Comparison of ENCODE assay signal across 8 mouse cellular contexts in the genomic region with DNA sequence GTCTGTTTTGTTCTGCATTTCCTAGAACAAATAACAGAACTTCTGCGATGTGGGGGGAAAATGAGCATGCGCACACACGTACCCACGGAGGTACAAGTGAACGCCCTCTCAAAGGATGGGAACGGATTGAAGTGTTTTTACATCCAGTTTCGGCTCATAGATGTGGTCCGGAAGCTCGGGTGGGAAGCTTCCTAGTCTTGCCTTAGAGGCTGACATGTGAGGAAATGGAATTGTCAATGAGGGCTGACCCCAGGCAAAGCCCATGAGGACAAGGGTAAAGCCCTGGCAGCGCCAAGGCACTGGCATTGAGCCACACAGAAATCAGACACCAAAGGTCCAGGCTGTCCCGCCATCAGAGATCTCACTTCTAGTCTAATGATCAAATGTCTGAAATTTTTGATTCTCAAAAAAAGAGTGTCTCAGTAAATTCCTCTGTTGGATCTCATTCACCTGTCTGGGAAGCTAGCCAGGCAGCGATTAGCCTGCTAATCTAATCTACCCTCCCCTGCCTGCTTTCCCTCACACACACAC.
DNase-seq lines count a peak whose midpoint lies in the region; ATAC-seq lines count a peak whose summit lies in the region.
"Had no signal": no experiment of that assay in that cellular context is flagged by ENCODE, and none has a peak within 500 bp of the region (broad histone marks: within the 10 kb centered on the region; RNA-seq: fewer than 3 reads in every experiment).

No protein-coding gene starts in this region.

- 24% methylated on average over 12 of the region's 12 CpGs for WGBS in forebrain, embryonic 12.5 days
- WGBS in hindbrain, embryonic 14.5 days, result 17% methylated on average over 12 of the region's 12 CpGs

- H3K27me3 ChIP-seq in forebrain, embryonic 12.5 days, result 0 out of 2 replicates have a peak, but pooled peaks cover 10% of the 10 kb centered on the region
- no peaks in the 10 kb centered on the region for H3K27me3 ChIP-seq in hindbrain, embryonic 14.5 days (ENCODE audit: control insufficient read depth, insufficient read depth, low read length)
- H3K27me3 ChIP-seq: heart, embryonic 15.5 days had no signal

- H3K9me3 ChIP-seq in forebrain, embryonic 12.5 days, result no peaks in the 10 kb centered on the region
- H3K9me3 ChIP-seq in hindbrain, embryonic 14.5 days (ENCODE audit: control insufficient read depth, low read length), result no peaks in the 10 kb centered on the region
- H3K9me3 ChIP-seq: heart, embryonic 15.5 days had no signal

- DNase-seq in ovary, adult 18-20 months (ENCODE audit: low spot score), result peak; percentile 5
- DNase-seq in ovary, postnatal 14 days (ENCODE audit: low spot score), result no peak
- peak; percentile 50 for DNase-seq in hindbrain, embryonic 14.5 days (ENCODE audit: low spot score)
- DNase-seq in left cerebral cortex, postnatal 36 days (ENCODE audit: low spot score in 2 of 2), result peak; percentile 22 to 34
- no peak for DNase-seq in thymus, adult 18-20 months
- DNase-seq in yolk sac, embryonic 10.5 days (ENCODE audit: low spot score), result no peak

- no peak overlapping the region for H3K9ac ChIP-seq in forebrain, embryonic 12.5 days
- H3K9ac ChIP-seq in hindbrain, embryonic 14.5 days, result 0 out of 2 replicates have a peak overlapping the region, but pooled peaks have one; percentile 42
- H3K9ac ChIP-seq: heart, embryonic 15.5 days had no signal

- peak overlapping the region; percentile 78 for H3K27ac ChIP-seq in forebrain, embryonic 12.5 days
- peak overlapping the region; percentile 71 for H3K27ac ChIP-seq in hindbrain, embryonic 14.5 days

- H3K36me3 ChIP-seq in forebrain, embryonic 12.5 days (replicated peaks), result no peaks in the 10 kb centered on the region
- no peaks in the 10 kb centered on the region for H3K36me3 ChIP-seq in hindbrain, embryonic 14.5 days (replicated peaks; ENCODE audit: control insufficient read depth, insufficient read depth)
- H3K36me3 ChIP-seq: heart, embryonic 15.5 days had no signal

- peak overlapping the region; percentile 40 for H3K4me2 ChIP-seq in forebrain, embryonic 12.5 days
- H3K4me2 ChIP-seq in hindbrain, embryonic 14.5 days (replicated peaks), result peak overlapping the region; percentile 47
- H3K4me2 ChIP-seq: heart, embryonic 15.5 days had no signal

- H3K4me3 ChIP-seq in forebrain, embryonic 12.5 days (replicated peaks), result 0 out of 2 replicates have a peak overlapping the region, but pooled peaks have one; percentile 1
- no peak overlapping the region for H3K4me3 ChIP-seq in hindbrain, embryonic 14.5 days (replicated peaks; ENCODE audit: low read length)
- H3K4me3 ChIP-seq: heart, embryonic 15.5 days had no signal

- ATAC-seq in forebrain, embryonic 12.5 days (ENCODE audit: low FRiP score), result peak; percentile 24
- peak; percentile 36 for ATAC-seq in hindbrain, embryonic 14.5 days (ENCODE audit: low FRiP score)

- peaks cover 33% of the 10 kb centered on the region for H3K4me1 ChIP-seq in forebrain, embryonic 12.5 days
- peaks cover 31% of the 10 kb centered on the region for H3K4me1 ChIP-seq in hindbrain, embryonic 14.5 days (replicated peaks; ENCODE audit: control insufficient read depth, insufficient read depth, low read length)

- intact Hi-C loops in left cerebral cortex, postnatal 36 days (cut with DNase I), result no loop called here

Comparison
In these comparisons a context has a peak if more than half of its experiments do, and no peak if none do; other contexts are left out.
1. DNase-seq: peak in ovary, adult 18-20 months (single experiment), hindbrain, embryonic 14.5 days (single experiment) and left cerebral cortex, postnatal 36 days (2 of 2); none in ovary, postnatal 14 days (single experiment), thymus, adult 18-20 months (0 of 2) and yolk sac, embryonic 10.5 days (single experiment).